Mouse (Mus musculus) lung, adult 2 months (tissue): ENCODE data around the gene Aspn. TPM values are rescaled to one million over a fixed set of nuclear protein-coding genes. Genes with fewer than 3 reads are reported as not detected.
A peak's percentile ranks its signal among the peaks of the same experiment; 100 is the strongest.

Experiments used
- DNase-seq: peaks from one replicate; pipeline ENCODE4 v3.0.0; 2022
- H3K4me1 ChIP-seq: fragments of 200-500 bp; 2 replicates; pipeline ENCODE4 v1.6.1; 2011; ENCODE audit warnings: low read length; ENCODE audit not compliant: control insufficient read depth, insufficient read depth
- H3K4me3 ChIP-seq: fragments of 200-500 bp; replicated peaks from 2 replicates; pipeline ENCODE3; 2011; ENCODE audit warnings: low read depth, mild to moderate bottlenecking, control low read depth, low read length; ENCODE audit errors: extremely low read depth
- CTCF ChIP-seq: fragments of 200-500 bp; IDR thresholded peaks from 2 replicates; pipeline ENCODE4 v1.5.1; 2011; ENCODE audit warnings: mild to moderate bottlenecking, low read length, control low read depth; ENCODE audit not compliant: insufficient read depth
- POLR2A ChIP-seq: fragments of 200-500 bp; IDR thresholded peaks from 2 replicates; pipeline ENCODE4 v1.6.1; 2011; ENCODE audit warnings: low read depth, mild to moderate bottlenecking, control low read depth, low read length, borderline replicate concordance; ENCODE audit errors: extremely low read depth
- WGBS: fragments of 180-500 bp; shearing (Covaris S2); methylation state at CpG from one replicate; pipeline ENCODE4 v1.1.7; 2018; 5-methylcytosine and 5-hydroxymethylcytosine counted together
- polyA plus RNA-seq: library from polyadenylated mRNA; depleted of rRNA; stranded (reverse); fragments of >200 nt; gene quantifications from 2 replicates; pipeline ENCODE4 v1.2.3, GENCODE M21; 2012

Gene Aspn
- polyA plus RNA-seq, 1 experiment: 4.0 TPM

DNA sequence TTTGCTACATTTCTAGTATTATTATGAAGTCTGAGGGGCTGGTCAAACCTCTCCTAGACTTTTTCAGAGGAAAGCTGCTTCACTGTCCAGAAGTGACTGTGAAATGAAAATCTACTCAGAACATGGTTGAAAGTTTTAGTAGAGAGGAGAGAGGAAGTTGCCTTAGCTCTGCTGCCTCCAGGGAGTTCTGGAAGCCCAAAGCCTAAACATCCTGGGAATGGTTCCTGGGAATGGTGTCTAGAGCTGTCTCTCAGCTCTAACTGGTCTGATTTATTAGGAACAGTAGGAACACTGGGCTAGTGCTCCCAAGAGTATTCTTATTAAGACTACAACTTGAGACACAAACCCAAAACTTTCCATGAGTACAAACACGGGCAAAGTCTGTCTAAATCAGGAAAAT lies 2.3 kb downstream of the Aspn start:
- H3K4me3 ChIP-seq: no peak overlapping the region
- 64% methylated on average over 1 of the region's 1 CpGs for WGBS
- H3K4me1 ChIP-seq: no peaks in the 10 kb centered on the region
- TF ChIP-seq POLR2A (no peak), CTCF (no peak)
- no peak for DNase-seq

DNA sequence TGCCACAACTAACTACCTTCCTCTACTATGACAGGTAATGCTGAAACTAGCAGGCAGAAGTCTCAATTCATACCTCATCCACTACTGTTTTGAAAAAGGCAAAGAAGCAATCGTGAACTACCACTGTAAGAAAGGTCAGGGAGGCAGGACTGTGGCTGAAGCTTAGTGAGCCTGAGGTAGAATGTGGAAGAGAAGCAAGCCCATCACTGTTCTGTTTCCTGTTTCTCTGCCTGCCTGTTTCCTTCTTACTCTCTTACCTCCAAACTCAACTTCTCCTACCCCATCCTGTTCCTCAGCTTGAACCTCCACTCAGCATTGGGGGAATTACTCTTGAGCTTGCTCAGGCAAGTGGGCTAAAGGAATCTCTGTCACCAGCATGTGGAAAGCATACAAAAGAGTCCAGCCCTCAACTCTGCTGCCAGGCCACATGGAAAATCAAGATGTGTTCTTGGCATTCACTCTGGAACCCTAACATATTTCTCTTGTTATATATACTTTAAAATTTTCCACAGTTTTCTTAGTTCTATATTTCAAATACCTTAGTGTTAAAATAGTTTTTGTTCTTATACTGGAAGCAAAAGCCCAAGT lies 3.4 kb downstream of the Aspn start:
- H3K4me3 ChIP-seq: no peak overlapping the region
- 59% methylated on average over 1 of the region's 1 CpGs for WGBS
- no peaks in the 10 kb centered on the region for H3K4me1 ChIP-seq
- no peak for DNase-seq
- TF ChIP-seq CTCF (no peak), POLR2A (no peak)

DNA sequence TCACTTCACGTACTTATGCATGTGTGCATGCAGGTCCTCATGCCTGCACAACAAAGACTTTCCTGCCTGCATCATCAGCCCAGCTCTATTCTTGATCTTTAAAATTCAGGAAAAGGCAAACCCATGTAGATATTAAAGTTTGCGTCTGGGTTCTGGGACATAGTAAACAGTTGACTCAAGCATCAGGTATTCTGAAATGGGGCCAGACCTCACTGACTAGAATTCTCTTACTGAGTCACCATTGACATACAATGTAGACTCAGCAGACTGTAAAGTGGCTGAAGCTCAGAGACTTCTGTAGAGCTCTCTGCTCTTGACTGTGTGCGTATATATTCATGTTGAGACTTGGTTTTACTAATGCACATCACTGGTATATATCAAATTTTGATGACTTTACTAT lies 5.4 kb downstream of the Aspn start:
- 81% methylated on average over 3 of the region's 3 CpGs for WGBS
- Histone ChIP-seq H3K4me3 (no peak overlapping the region), H3K4me1 (no peaks in the 10 kb centered on the region)
- DNase-seq: no peak
- TF ChIP-seq POLR2A (no peak), CTCF (no peak)

DNA sequence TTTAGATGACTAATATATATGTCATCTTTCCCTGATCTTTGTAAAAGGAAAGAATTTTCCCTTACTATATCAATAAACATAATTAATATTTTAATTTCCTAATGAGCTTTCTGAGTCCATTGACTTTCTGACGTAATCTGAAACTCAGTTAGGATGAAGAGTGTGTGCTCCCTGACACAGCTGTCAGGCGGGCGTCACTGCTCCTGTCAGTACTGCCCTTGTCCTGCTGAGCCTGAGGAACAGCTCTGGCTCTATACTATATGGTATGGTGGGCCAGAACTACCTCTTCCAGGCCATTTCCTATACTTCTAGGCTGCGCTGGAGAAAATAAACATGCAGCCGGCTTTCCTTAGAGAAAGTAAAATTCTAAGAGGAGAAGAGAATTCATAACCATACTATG lies 10.3 kb downstream of the Aspn start:
- TF ChIP-seq CTCF: no peak
- TF ChIP-seq POLR2A: no peak
- DNase-seq: no peak
- 80% methylated on average over 5 of the region's 5 CpGs for WGBS
- Histone ChIP-seq H3K4me3 (no peak overlapping the region), H3K4me1 (no peaks in the 10 kb centered on the region; the same call in 1 of the 2 replicates)

DNA sequence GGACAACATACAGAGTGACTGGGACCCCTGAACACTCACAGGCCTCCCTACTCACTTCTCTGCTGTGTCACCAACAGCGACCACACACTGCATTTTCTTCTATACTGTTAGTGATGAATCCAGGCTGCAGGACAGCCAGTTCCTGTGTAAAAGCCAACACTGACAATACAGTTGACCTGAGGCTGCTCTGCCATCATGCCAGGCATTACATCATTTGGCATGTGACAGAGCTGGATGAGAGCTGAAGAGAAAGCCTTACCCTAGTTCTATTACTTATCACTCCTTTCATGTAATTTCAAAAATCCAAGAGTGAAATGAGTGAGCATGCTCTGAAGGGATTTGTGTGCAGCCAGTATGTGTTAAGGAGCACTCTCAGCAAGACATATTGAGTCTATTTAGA lies 12.0 kb downstream of the Aspn start:
- Histone ChIP-seq H3K4me3 (no peak overlapping the region), H3K4me1 (no peaks in the 10 kb centered on the region; the same call in 1 of the 2 replicates)
- no peak for DNase-seq
- WGBS: 68% methylated on average over 1 of the region's 1 CpGs
- TF ChIP-seq POLR2A (no peak), CTCF (no peak)

DNA sequence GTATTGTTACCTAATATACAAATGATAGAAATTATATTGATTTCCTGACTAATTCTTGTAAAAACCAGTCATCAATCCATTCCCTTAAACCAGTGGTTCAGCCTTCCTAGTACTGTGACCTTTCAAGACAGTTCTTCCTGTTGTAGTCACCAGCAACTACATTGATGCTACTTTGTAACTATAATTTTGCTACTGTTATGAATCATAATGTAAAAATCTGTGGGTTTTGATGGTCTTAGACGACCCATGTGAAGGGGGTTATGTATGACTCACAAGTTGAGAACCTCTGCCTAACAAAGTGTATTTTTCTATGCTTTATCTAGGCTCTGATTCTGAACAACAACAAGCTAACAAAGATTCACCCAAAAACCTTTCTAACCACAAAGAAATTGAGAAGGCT lies 12.7 kb downstream of the Aspn start:
- 58% methylated on average over 1 of the region's 1 CpGs for WGBS
- no peak for DNase-seq
- Histone ChIP-seq H3K4me1 (no peaks in the 10 kb centered on the region; the same call in 1 of the 2 replicates), H3K4me3 (no peak overlapping the region)
- TF ChIP-seq CTCF: no peak
- no peak for TF ChIP-seq POLR2A

DNA sequence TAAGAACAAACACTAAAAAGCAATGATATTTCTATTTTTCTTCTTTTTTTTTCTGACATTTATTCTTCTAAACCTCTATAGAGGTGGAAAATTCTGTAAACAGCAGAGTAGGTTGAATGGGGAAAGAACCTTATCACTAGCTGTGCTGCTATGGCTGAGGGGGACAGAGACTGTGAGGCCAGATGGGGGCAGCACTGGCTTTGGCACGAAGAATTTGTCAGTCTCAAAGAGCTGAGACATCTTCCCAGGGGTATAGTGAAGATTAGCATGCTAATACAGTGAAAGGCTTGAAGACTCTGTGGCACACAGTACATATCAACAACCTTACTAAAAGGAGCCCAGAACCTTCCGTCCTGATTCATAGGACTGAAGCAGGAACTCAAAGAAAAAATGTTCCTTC lies 14.9 kb downstream of the Aspn start:
- Histone ChIP-seq H3K4me1 (no peaks in the 10 kb centered on the region; the same call in 1 of the 2 replicates), H3K4me3 (no peak overlapping the region)
- WGBS: 49% methylated on average over 2 of the region's 2 CpGs
- peak; percentile 51; the same call in 1 of the 2 replicates for TF ChIP-seq CTCF
- no peak for TF ChIP-seq POLR2A
- DNase-seq: no peak

DNA sequence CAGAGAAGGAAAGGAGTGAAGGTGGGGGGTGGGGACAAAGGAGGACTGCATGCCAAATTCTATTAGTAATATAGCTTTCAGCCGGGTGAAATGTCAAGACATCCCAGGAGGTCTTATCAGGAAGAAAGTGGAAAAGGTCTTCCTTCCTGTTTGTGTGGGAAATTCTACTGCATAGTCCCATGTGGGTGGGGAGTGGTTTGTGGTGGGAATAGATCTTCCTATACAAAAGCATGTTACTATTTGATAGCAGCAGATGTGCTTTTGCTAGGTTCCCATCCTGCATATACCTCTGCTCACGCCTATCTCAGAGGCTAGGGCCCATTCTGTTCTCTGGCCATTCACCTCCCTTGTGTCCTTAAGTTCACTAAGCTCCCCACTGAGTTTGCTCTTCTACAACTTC lies 16.6 kb downstream of the Aspn start:
- TF ChIP-seq CTCF: no peak
- TF ChIP-seq POLR2A: no peak
- 39% methylated on average over 2 of the region's 2 CpGs for WGBS
- Histone ChIP-seq H3K4me1 (no peaks in the 10 kb centered on the region), H3K4me3 (no peak overlapping the region)
- no peak for DNase-seq

DNA sequence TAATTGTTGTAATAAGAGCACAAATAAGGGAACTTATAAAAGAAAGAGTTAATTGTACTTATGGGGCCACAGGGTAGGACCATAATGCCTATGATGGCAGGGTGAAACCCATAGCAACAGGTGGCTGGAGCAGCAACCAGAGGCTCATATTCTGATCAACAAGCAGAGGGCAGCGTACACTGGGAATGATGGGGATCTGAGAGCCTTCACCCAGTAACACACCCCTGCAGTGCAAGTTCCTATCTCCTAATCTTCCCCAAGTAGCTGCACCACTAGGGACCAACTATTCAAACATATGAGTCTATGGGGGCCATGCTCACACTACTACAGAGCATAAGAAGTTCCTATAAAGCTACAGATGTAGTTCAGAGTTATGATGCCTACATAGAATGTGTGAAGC lies 20.1 kb downstream of the Aspn start:
- WGBS: 78% methylated on average over 1 of the region's 1 CpGs
- no peaks in the 10 kb centered on the region for H3K4me1 ChIP-seq
- TF ChIP-seq POLR2A (no peak), CTCF (no peak)
- no peak for DNase-seq
- no peak overlapping the region for H3K4me3 ChIP-seq

DNA sequence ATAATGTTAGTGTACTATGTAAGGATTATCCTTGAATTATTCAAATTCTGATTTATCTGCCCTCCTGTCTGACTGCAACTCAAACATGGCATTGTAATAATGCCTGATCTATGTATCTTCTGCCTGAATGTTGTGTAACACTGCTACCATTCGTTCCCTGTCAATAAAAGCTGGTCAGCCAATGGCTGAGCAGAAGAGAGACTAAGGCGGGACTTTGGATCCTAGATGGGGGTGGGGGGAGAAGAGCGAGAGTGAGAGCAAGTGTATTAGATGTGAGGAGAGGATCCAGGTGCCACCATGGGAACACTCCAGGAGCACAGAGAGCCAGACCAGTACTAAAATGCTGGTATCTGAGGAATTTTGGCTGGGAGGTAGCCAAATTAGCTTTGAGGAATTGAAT lies 26.1 kb downstream of the Aspn start:
- H3K4me3 ChIP-seq: no peak overlapping the region
- DNase-seq: no peak
- H3K4me1 ChIP-seq: no peaks in the 10 kb centered on the region
- WGBS: 70% methylated on average over 3 of the region's 3 CpGs
- no peak for TF ChIP-seq CTCF

DNA sequence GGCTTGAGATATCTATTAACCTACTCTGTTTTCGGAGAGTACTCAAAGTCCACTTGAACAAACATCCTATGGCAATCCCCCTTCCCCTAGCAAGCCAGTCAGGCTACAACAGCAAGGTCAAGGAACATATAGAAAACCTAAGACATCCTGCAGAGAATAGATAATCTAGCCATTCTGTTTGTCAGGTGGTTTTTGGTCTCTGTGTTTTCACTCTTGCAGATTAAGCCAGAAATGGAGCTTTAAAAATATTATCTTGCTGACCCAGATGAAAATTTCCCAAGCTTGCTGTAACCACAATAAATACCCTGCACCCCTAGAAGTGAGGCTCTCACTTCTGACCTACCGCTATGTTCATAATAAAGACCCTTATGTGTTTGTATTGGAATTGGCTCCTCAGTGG lies 27.2 kb downstream of the Aspn start:
- 83% methylated on average over 2 of the region's 2 CpGs for WGBS
- Histone ChIP-seq H3K4me3 (no peak overlapping the region), H3K4me1 (no peaks in the 10 kb centered on the region)
- no peak for DNase-seq
- TF ChIP-seq POLR2A (no peak), CTCF (no peak)
